Mouse (Mus musculus) liver, embryonic 12.5 days (tissue): ENCODE measurements around the gene Nudc. TPM values are rescaled to one million over a fixed set of nuclear protein-coding genes. Genes with fewer than 3 reads are reported as not detected.

ENCODE experiments used
- ATAC-seq: fragments of 200-750 bp; cut with Nextera tagmentation; 2 replicates; pipeline ENCODE4 v1.8.0; 2017; ENCODE audit warnings: moderate number of reproducible peaks, mild to moderate bottlenecking, moderate library complexity
- H3K27ac ChIP-seq: fragments of 300-500 bp; sonication (generic); 2 replicates; pipeline ENCODE4 v1.5.1; 2016; ENCODE audit warnings: mild to moderate bottlenecking
- H3K27me3 ChIP-seq: fragments of 300-500 bp; sonication (generic); replicated peaks from 2 replicates; pipeline ENCODE4 v1.6.1; 2016; ENCODE audit warnings: mild to moderate bottlenecking, moderate library complexity
- H3K36me3 ChIP-seq: fragments of 300-500 bp; sonication (generic); 2 replicates; pipeline ENCODE4 v1.6.1; 2016; ENCODE audit warnings: mild to moderate bottlenecking, moderate library complexity
- H3K4me1 ChIP-seq: fragments of 300-500 bp; sonication (generic); 2 replicates; pipeline ENCODE4 v1.6.1; 2016
- H3K4me2 ChIP-seq: fragments of 300-500 bp; sonication (generic); 2 replicates; pipeline ENCODE4 v1.6.1; 2016; ENCODE audit warnings: mild to moderate bottlenecking, moderate library complexity
- H3K4me3 ChIP-seq: fragments of 300-500 bp; sonication (generic); 2 replicates; pipeline ENCODE4 v1.5.1; 2016; ENCODE audit warnings: mild to moderate bottlenecking, moderate library complexity
- H3K9ac ChIP-seq: fragments of 300-500 bp; sonication (generic); 2 replicates; pipeline ENCODE4 v1.6.1; 2016; ENCODE audit warnings: mild to moderate bottlenecking, moderate library complexity
- H3K9me3 ChIP-seq: fragments of 300-500 bp; sonication (generic); replicated peaks from 2 replicates; pipeline ENCODE4 v1.6.1; 2016; ENCODE audit warnings: mild to moderate bottlenecking, moderate library complexity
- WGBS: fragments of 180-500 bp; shearing (Covaris S2); methylation state at CpG from one replicate; pipeline ENCODE4 v1.1.7; 2016; ENCODE audit not compliant: insufficient replicate concordance; 5-methylcytosine and 5-hydroxymethylcytosine counted together
- polyA plus RNA-seq: library from polyadenylated mRNA; unstranded; fragments of >200 nt; fragmentation: Nextera tagmentation; extraction: Ambion mirVana; gene quantifications from 2 replicates; pipeline ENCODE4 v1.2.1, GENCODE M21; 2016

The Nudc gene
- polyA plus RNA-seq, 1 experiment from 2014 or later: 299 TPM

GRCm38 (mm10) chr4:133567251-133567650 is 21.5 kb upstream of the Nudc start:
- 23% methylated on average over 8 of the region's 8 CpGs for WGBS
- H3K4me3 ChIP-seq: no peak overlapping the region
- no peaks in the 10 kb centered on the region; the same call in 1 of the 2 replicates for H3K9me3 ChIP-seq

DNA sequence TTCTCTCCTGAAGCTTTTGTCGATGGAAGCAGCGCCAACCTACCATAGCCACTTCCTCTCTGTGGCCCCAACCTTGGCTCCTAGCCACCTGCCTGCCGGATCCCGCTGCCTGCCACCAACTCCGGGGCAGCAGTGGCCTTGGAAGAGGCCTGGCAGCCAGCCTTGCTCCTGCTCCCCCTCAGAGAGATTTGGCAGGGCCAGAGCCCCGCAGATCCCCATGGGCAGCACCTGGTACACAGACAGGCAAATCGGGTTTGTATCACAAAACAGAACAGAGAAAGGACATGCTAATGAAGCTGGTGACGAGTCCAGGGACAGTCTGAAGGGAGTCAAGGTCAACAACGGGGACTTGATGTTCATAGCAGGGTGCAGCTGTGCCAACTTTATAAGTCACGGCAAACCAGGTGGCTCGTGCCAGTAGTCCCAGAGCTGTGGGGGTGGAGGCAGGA is 17.4 kb upstream of the Nudc start:
- Histone ChIP-seq H3K4me2 (no peak overlapping the region), H3K9me3 (no peaks in the 10 kb centered on the region; the same call in 1 of the 2 replicates), H3K4me3 (no peak overlapping the region), H3K36me3 (no peaks in the 10 kb centered on the region), H3K9ac (no peak overlapping the region), H3K27ac (no peak overlapping the region), H3K4me1 (peaks cover 5% of the 10 kb centered on the region; the same call in 1 of the 2 replicates), H3K27me3 (no peaks in the 10 kb centered on the region; the same call in 1 of the 2 replicates)
- ATAC-seq: no peak
- WGBS: 62% methylated on average over 11 of the region's 11 CpGs

More at GRCm38 (mm10) chr4:133567251-133567650, 21.5 kb upstream of the Nudc start:
- no peaks in the 10 kb centered on the region for H3K36me3 ChIP-seq
- peaks cover 5% of the 10 kb centered on the region for H3K4me1 ChIP-seq
- no peaks in the 10 kb centered on the region for H3K27me3 ChIP-seq
- no peak overlapping the region for H3K4me2 ChIP-seq
- no peak overlapping the region for H3K9ac ChIP-seq
- ATAC-seq: no peak
- no peak overlapping the region for H3K27ac ChIP-seq

DNA sequence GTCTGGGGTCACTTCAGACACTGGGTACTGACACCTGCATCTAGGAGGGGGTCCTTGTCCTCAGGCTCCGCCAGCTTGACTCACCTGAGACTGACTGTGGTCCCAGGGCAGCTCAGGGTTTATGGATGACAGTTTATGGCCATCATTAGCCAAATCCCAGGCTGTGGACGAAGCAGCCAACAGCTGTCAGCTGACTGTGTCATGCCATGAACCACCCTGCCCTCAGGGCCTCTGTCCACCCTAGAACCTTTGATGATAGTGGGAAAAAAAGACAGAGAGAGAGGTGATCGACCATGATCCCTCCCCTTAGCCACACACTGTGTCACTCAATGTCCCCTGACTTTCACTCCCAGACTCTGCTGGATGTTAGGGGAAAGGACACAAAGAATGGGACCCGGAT is 15.8 kb upstream of the Nudc start:
- 67% methylated on average over 4 of the region's 4 CpGs for WGBS
- no peak overlapping the region for H3K9ac ChIP-seq
- no peaks in the 10 kb centered on the region for H3K36me3 ChIP-seq
- H3K4me2 ChIP-seq: no peak overlapping the region
- no peaks in the 10 kb centered on the region; the same call in 1 of the 2 replicates for H3K9me3 ChIP-seq
- H3K27ac ChIP-seq: no peak overlapping the region
- H3K4me1 ChIP-seq: no peaks in the 10 kb centered on the region; the same call in 1 of the 2 replicates
- no peak for ATAC-seq
- H3K27me3 ChIP-seq: no peaks in the 10 kb centered on the region; the same call in 1 of the 2 replicates
- H3K4me3 ChIP-seq: no peak overlapping the region

- no peak overlapping the region for H3K9ac ChIP-seq
- no peak overlapping the region for H3K4me2 ChIP-seq
- no peak overlapping the region for H3K27ac ChIP-seq
- peaks cover 4% of the 10 kb centered on the region; the same call in 1 of the 2 replicates for H3K27me3 ChIP-seq
- H3K4me3 ChIP-seq: no peak overlapping the region
- no peaks in the 10 kb centered on the region; the same call in 1 of the 2 replicates for H3K4me1 ChIP-seq
- 50% methylated on average over 4 of the region's 4 CpGs for WGBS
- H3K9me3 ChIP-seq: no peaks in the 10 kb centered on the region; the same call in 1 of the 2 replicates
- ATAC-seq: no peak
- no peaks in the 10 kb centered on the region for H3K36me3 ChIP-seq
These were observed 14.1 kb upstream of the Nudc start for GRCm38 (mm10) chr4:133559846-133560245.

- Histone ChIP-seq H3K4me2 (no peak overlapping the region), H3K36me3 (no peaks in the 10 kb centered on the region)
These were observed 11.4 kb upstream of the Nudc start for GRCm38 (mm10) chr4:133557041-133557717.

DNA sequence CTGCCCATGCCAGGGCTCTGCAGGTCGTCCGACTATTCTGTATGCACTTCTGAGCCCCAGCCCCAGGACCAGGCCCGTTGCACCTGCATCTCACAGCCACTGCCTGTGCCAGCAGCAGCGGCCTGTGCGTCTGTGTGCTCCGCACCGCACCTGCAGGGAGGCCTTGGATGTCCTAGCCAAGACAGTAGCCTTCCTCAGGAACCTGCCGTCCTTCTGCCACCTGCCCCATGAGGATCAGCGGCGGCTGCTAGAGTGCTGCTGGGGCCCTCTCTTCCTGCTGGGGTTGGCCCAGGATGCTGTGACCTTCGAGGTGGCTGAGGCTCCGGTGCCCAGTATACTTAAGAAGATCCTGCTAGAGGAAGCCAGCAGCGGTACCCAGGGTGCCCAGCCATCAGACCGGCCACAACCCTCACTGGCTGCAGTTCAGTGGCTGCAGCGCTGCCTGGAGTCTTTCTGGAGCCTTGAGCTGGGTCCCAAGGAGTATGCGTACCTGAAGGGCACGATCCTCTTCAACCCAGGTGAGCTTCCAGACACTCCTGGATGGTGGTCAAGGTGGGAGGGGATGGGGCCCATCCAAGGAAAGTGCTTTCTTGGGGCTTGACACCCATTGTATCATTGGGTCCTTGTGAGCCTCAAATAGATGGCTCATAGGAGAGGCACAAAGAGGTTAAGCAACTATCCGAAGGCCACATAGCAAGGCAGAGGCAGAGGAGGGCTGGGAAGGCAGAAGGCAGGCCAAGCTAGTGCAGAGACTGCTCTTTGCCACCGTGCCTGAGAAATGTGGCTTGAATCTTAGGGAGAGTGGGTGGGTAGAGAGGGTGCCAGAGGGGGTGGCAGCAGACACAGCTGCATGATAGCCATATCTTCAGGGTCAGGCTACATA is 7.9 kb upstream of the Nudc start:
- whole genome bisulfite sequencing: 50% methylated on average over 19 of the region's 19 CpGs
- Histone ChIP-seq H3K4me2 (peak overlapping the region; percentile 11), H3K9ac (no peak overlapping the region), H3K27me3 (peaks cover 13% of the 10 kb centered on the region; the same call in 1 of the 2 replicates), H3K36me3 (no peaks in the 10 kb centered on the region), H3K9me3 (no peaks in the 10 kb centered on the region), H3K4me1 (peaks cover 25% of the 10 kb centered on the region), H3K27ac (no peak overlapping the region), H3K4me3 (no peak overlapping the region)
- ATAC-seq: no peak

More at GRCm38 (mm10) chr4:133557041-133557717, 11.4 kb upstream of the Nudc start:
- H3K27ac ChIP-seq: peak overlapping the region; percentile 53; the same call in 1 of the 2 replicates
- H3K4me1 ChIP-seq: peaks cover 21% of the 10 kb centered on the region
- 48% methylated on average over 10 of the region's 10 CpGs for WGBS
- no peak overlapping the region for H3K4me3 ChIP-seq
- H3K9me3 ChIP-seq: no peaks in the 10 kb centered on the region
- H3K9ac ChIP-seq: no peak overlapping the region
- peak; percentile 79 for ATAC-seq
- H3K27me3 ChIP-seq: peaks cover 9% of the 10 kb centered on the region; the same call in 1 of the 2 replicates

DNA sequence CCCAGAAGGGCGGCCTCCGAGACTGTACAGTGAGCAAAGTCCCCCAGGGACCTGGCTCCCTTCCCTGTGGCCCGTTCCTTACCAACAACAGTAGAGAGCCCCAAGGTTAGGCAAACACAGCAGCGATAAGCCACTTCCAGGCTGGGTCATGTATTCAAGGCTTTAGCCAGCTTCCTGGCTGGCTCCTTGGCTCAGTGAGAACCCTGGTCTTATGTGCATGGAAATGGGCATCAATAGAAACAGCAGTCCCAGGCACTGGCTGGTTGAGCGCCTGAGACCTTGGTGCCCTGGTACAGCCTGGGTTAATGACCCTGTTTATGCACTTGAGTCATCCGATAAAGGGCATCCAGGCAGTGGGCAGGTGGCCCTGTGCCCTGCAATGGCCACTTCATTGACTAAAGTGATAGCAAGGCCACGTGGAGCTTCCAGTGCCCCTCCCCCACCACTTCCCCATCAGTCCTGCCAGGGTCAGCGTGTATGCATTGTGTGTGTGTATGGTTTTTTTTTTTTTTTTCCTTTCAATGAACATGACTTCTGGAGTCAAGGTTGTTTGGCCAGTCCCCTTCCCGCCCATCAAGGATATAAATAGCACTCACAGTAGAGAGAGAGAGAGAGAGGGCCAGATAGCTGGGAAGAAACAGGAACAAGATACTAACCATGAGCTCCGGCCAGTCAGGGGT is 7.1 kb upstream of the Nudc start, which contains the start of gene Nr0b2:
Gene Nr0b2, plus strand, starts transcription at position 609 of the 680 bp plus-strand sequence.
- H3K4me3 ChIP-seq: no peak within 1 kb of the TSS
- peaks cover 25% of the 10 kb centered on the region for H3K4me1 ChIP-seq
- peak within 1 kb of the TSS; percentile 11 for H3K4me2 ChIP-seq
- 40% methylated on average over 10 of the region's 10 CpGs for WGBS
- H3K9ac ChIP-seq: no peak within 1 kb of the TSS
- 0 out of 2 replicates have a peak, but pooled peaks cover 13% of the 10 kb centered on the region for H3K27me3 ChIP-seq
- H3K36me3 ChIP-seq: no peaks in the 10 kb centered on the region
- H3K27ac ChIP-seq: no peak within 1 kb of the TSS
- ATAC-seq: no peak
- H3K9me3 ChIP-seq: no peaks in the 10 kb centered on the region

DNA sequence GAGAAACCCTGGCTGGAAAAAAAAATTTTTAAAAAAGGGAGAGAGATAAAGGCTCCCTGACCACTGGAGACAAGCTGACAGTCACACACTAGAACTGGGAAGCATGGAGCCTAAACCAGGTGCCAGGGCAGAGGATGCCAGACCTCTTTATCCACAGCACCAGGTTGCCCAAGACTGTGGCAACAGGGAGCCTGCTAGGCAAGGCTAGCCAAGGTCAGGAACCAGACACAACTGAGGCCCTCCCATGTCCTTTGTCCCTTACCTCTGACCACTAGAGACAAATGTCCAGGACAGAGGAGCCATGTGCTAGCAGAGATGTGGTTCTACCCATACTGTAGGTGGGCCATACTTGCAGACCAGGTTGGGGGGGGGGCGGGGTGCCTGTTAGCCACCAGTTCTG is 6.2 kb upstream of the Nudc start:
- Histone ChIP-seq H3K36me3 (no peaks in the 10 kb centered on the region), H3K9ac (no peak overlapping the region), H3K27ac (no peak overlapping the region), H3K4me1 (peaks cover 25% of the 10 kb centered on the region), H3K27me3 (0 out of 2 replicates have a peak, but pooled peaks cover 13% of the 10 kb centered on the region), H3K4me3 (no peak overlapping the region), H3K4me2 (no peak overlapping the region), H3K9me3 (no peaks in the 10 kb centered on the region)
- no peak for ATAC-seq
- WGBS: 79% methylated on average over 1 of the region's 1 CpGs

- no peak for ATAC-seq
- no peak overlapping the region for H3K27ac ChIP-seq
- 81% methylated on average over 5 of the region's 5 CpGs for WGBS
- H3K36me3 ChIP-seq: peaks cover 99% of the 10 kb centered on the region
- H3K4me1 ChIP-seq: peaks cover 3% of the 10 kb centered on the region; the same call in 1 of the 2 replicates
- no peak overlapping the region for H3K4me2 ChIP-seq
- no peak overlapping the region for H3K4me3 ChIP-seq
- H3K9ac ChIP-seq: no peak overlapping the region
- no peaks in the 10 kb centered on the region for H3K27me3 ChIP-seq
- H3K9me3 ChIP-seq: no peaks in the 10 kb centered on the region
These were observed 9.1 kb downstream of the Nudc start for GRCm38 (mm10) chr4:133536652-133537051.

GRCm38 (mm10) chr4:133536081-133536480 is 9.7 kb downstream of the Nudc start:
- ATAC-seq: no peak
- Histone ChIP-seq H3K27me3 (no peaks in the 10 kb centered on the region), H3K36me3 (peaks cover 99% of the 10 kb centered on the region), H3K27ac (no peak overlapping the region), H3K4me1 (peaks cover 3% of the 10 kb centered on the region; the same call in 1 of the 2 replicates), H3K4me2 (no peak overlapping the region), H3K9me3 (no peaks in the 10 kb centered on the region), H3K9ac (no peak overlapping the region), H3K4me3 (no peak overlapping the region)
- WGBS: 66% methylated on average over 3 of the region's 3 CpGs

DNA sequence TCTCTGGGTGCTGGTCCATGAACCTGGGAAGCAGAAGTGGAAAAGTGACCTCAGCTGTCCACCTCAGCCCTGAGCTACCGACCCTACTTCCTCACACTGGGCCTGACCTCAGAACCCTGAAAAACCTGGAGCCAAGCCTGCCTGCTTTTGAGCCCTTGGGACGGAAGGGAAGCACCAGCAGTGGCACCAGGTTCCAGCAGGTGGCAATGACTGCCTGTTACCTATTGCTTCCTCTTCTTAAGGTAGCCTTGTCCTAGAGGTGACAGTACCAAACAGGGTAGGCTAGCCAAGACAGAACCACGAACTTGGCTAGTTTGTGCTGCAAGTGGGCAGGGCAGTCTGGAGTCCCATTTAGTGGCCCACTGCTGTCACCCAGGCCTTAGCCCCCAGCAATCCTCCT is 13.0 kb downstream of the Nudc start:
- peaks cover 7% of the 10 kb centered on the region; the same call in 1 of the 2 replicates for H3K4me1 ChIP-seq
- no peak overlapping the region for H3K4me3 ChIP-seq
- no peak overlapping the region for H3K27ac ChIP-seq
- no peak overlapping the region for H3K4me2 ChIP-seq
- peaks cover 96% of the 10 kb centered on the region for H3K36me3 ChIP-seq
- H3K9ac ChIP-seq: no peak overlapping the region
- WGBS: 74% methylated on average over 3 of the region's 3 CpGs
- H3K27me3 ChIP-seq: no peaks in the 10 kb centered on the region
- H3K9me3 ChIP-seq: no peaks in the 10 kb centered on the region
- ATAC-seq: no peak
